Mouse (Mus musculus) E14TG2a.4 (cell line): ENCODE data around the gene Olfr1393.

Experiments used
- CTCF ChIP-seq: conservative IDR thresholded peaks from 2 replicates; pipeline ENCODE4 v1.5.1; 2014; ENCODE audit warnings: low read length
- NANOG ChIP-seq: IDR thresholded peaks from 2 replicates; pipeline ENCODE4 v1.6.1; 2014; ENCODE audit warnings: borderline replicate concordance, low read length, mixed read lengths

DNA sequence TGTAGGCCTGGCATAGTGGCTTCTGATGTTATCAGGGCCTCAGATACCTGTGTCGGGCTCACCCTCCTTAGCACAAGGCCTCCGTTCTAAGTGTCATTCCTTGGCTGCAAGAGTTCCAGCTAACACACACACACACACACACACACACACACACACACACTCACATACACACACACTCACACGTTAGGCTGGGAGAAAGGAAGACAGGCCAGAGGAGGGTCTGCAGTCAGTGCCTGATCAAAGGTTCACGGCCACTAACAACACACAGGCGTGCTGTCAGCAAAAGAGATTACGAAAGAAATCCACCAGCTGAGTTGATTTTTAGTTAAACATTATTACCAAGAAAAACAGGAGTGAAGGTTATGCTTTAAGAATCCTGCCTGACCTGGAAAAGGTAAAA, 11.4 kb upstream of the Olfr1393 start:
- TF ChIP-seq CTCF (no peak), NANOG (no peak)
